Mouse (Mus musculus) megakaryocyte, embryonic 14.5 days (primary cell): ENCODE measurements around the gene Uri1.

Experiments
- FLI1 ChIP-seq: IDR thresholded peaks from 2 replicates; pipeline ENCODE4 v1.6.1; 2012; ENCODE audit warnings: low read length, inconsistent platforms, mixed read lengths
- GATA1 ChIP-seq: IDR thresholded peaks from 3 replicates; pipeline ENCODE4 v1.6.1; 2012; ENCODE audit warnings: mixed read lengths, low read length, inconsistent platforms, borderline replicate concordance

- no peak for TF ChIP-seq GATA1
- no peak for TF ChIP-seq FLI1
Measured at GRCm38 (mm10) chr7:38027940-38028600, 4.7 kb upstream of the Uri1 start.
